Mouse (Mus musculus) brown adipose tissue, adult 24 weeks (tissue): Measurements from ENCODE around the gene Cit. TPM values are rescaled to one million over a fixed set of nuclear protein-coding genes. Genes with fewer than 3 reads are reported as not detected.
A peak's percentile ranks its signal among the peaks of the same experiment; 100 is the strongest.

ENCODE experiments used
- H3K27ac ChIP-seq: fragments of 200-500 bp; replicated peaks from 2 replicates; pipeline ENCODE4 v1.5.1; 2012; ENCODE audit warnings: low read depth, mild to moderate bottlenecking, low read length
- H3K4me1 ChIP-seq: fragments of 200-500 bp; 2 replicates; pipeline ENCODE4 v1.6.1; 2012; ENCODE audit warnings: low read length, mixed read lengths; ENCODE audit not compliant: control insufficient read depth, insufficient read depth, insufficient read length
- H3K4me3 ChIP-seq: fragments of 200-500 bp; 2 replicates; pipeline ENCODE4 v1.5.1; 2012; ENCODE audit warnings: low read depth, mild to moderate bottlenecking, low read length, moderate library complexity; ENCODE audit not compliant: insufficient read depth
- polyA plus RNA-seq: library from polyadenylated mRNA; stranded (reverse); fragments of >200 nt; gene quantifications from 2 replicates; pipeline ENCODE4 v1.2.4, GENCODE M21; 2012; ENCODE audit not compliant: missing spikeins, insufficient read depth, insufficient read length

Gene Cit
- polyA plus RNA-seq, 1 experiment, result 0.12 TPM

GRCm38 (mm10) chr5:115844368-115844765 is 711 bp upstream of the Cit start:
- Histone ChIP-seq H3K4me3 (peak overlapping the region; percentile 57), H3K4me1 (no peaks in the 10 kb centered on the region), H3K27ac (no peak overlapping the region)

- Histone ChIP-seq H3K27ac (no peak overlapping the region), H3K4me1 (no peaks in the 10 kb centered on the region), H3K4me3 (peak overlapping the region; percentile 57)
Measured at GRCm38 (mm10) chr5:115845635-115846174, 627 bp downstream of the Cit start.

DNA sequence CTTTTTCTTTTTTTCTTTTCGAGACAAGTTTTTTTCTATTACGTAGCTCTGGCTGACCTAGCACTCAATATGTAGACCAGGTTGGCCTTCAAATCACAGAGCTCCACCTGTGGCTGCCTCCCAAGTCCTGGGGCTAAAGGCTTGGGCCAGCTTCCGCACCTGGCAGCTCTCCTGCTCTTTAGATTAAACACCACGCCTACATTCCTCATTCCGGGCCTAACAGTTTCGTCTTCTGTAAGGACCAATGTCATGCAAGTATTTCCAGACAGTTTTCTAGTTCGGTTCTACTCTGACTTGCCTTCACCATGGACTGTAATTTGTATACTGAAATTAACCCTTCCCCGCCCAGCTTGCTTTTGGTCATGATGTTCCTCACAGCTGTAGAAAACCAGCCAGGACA is 2.1 kb downstream of the Cit start:
- Histone ChIP-seq H3K4me1 (no peaks in the 10 kb centered on the region), H3K27ac (no peak overlapping the region), H3K4me3 (no peak overlapping the region)

DNA sequence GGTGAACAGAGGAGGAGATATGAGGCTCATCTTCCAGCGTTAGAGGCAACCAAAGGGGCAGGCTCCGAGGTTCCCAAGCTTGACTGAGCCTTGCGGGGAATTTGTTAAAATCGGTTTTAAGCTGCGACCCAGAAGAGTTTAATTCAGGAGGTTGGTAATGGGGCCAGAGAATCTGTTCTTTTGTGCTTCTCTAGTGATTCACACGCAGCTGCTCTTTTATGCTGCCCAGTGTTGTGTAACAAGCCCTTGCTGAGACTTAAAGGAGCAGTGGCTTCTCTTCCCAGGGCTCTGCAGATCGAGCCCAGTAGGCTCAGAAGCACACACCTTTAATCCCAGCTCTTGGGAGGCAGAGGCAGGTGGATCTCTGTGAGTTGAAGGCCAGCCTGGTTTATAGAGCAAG is 3.4 kb downstream of the Cit start:
- Histone ChIP-seq H3K4me1 (no peaks in the 10 kb centered on the region), H3K4me3 (no peak overlapping the region), H3K27ac (no peak overlapping the region)

DNA sequence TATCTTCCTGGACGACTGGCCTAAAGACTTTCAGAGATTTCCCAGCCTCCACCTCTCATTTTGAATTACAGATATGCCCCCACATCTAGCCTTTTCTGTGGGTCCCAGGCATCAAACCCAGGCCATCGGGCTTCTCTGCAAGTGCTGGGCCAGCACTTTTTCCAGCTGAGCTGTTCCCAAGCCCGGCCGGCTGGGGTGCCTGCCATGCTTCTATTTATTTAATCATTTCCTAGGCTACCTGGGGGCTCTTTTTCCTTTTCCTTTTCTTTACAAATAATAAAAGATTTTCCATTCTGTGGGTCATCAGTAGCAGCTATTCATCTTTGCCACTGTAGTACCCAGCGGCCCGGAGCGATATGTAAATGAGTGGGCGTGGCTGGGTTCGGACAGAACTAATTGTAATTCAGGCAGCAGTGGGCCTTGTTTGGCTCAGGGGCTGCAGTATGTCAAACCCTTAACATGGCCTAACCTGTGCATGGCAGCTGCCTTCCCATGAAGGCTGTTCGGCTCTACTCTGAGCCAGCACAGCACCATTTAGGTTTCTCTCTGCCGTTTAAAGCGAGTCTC is 4.3 kb downstream of the Cit start:
- H3K4me3 ChIP-seq, result no peak overlapping the region
- no peaks in the 10 kb centered on the region for H3K4me1 ChIP-seq
- H3K27ac ChIP-seq, result no peak overlapping the region

DNA sequence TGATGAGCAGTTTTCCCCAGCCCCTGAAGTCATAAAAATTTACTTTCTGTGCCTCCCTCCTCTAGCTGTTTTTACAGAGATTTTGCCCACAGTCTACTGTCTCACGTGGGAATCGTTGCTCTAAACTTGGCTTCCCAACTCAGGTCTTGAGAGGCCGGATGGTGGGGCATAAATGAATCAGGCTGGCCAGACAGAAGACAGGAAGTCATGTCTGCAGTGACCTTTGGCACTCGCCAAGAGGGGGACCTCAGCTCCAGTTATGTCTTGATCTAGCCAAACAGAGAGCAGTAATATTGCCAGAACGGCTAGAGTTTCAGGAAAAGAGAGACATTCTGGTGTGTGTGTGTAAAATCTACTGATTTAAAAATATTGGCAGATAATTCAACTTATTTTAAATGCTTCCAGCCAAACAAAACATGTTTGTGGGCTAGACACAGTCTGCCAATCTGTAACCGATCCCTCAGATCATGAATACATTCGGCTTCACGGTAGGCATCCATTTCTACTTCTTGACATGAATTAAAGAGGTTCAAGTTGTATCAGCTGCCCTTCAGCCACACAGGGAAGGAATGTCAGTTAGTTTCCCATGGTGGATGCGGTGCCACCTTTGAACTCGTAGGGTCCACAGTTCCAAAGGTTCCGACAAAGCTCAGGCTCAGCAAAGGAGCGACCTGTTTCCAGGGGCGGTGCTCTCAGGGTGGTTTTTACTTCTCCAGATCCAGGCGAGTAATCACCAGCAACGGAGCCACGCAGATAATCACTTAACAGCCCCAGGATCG is 5.4 kb downstream of the Cit start:
- Histone ChIP-seq H3K4me1 (no peaks in the 10 kb centered on the region), H3K27ac (no peak overlapping the region), H3K4me3 (no peak overlapping the region)

DNA sequence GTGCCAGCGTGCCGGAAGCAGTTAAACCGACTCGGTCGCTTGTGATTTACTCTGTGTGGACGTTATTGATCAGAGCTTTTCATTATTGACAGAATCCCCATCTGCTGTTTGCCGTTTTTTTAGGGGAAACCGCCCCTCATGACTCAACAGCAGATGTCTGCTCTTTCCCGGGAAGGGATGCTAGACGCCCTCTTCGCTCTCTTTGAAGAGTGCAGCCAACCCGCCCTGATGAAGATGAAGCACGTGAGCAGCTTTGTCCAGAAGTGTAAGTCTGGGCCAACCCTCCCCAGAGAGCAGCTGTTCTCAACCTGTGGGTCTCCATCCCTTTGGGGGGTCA is 5.9 kb downstream of the Cit start:
- H3K27ac ChIP-seq, result no peak overlapping the region
- H3K4me3 ChIP-seq, result no peak overlapping the region
- no peaks in the 10 kb centered on the region for H3K4me1 ChIP-seq

GRCm38 (mm10) chr5:115852431-115852830 is 7.4 kb downstream of the Cit start:
- no peak overlapping the region for H3K27ac ChIP-seq
- no peak overlapping the region for H3K4me3 ChIP-seq
- H3K4me1 ChIP-seq, result no peaks in the 10 kb centered on the region

DNA sequence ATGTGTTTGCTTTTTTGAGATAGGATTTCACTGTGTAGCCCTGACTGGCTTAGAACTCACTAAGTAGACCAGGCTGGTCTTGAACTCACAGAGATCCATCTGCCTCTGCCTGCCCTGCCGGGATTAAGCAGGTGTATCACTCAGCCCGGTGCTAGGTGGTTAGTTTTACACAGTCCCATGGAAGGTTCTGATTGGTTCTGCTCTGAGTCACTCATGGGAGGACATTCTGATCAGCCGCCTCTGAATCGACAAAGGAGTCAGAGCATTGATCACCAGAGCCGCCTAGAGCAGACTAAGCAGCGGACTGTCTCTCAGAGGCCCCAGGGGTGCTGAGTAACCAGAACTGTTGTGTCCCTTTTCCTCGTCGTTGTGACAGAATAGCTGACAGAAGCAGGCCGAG is 8.6 kb downstream of the Cit start:
- Histone ChIP-seq H3K27ac (peak overlapping the region; percentile 67), H3K4me3 (no peak overlapping the region), H3K4me1 (no peaks in the 10 kb centered on the region)

- Histone ChIP-seq H3K4me1 (no peaks in the 10 kb centered on the region), H3K4me3 (peak overlapping the region; percentile 41), H3K27ac (peak overlapping the region; percentile 67)
Measured at GRCm38 (mm10) chr5:115854370-115854769, 9.3 kb downstream of the Cit start.

DNA sequence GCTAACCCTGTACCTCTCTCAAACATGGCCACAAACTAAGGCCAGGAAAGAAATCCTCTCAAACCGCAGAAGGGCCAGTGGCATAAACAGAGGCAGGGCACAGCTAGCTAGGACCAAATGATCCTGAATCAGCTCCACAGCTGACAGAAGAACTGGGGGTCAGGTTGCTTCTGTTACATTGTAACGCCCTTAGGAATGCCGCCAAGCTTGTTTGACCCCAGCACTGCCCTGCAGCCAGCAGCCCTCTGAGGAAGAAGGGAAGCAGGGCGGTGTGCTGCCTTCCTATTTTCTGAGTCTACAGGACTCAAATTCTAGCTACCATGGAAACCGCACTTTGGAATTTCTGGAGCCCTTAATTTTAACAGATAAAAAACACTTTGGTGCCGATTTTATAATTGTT is 13.6 kb downstream of the Cit start:
- Histone ChIP-seq H3K4me1 (no peaks in the 10 kb centered on the region), H3K4me3 (no peak overlapping the region), H3K27ac (no peak overlapping the region)

DNA sequence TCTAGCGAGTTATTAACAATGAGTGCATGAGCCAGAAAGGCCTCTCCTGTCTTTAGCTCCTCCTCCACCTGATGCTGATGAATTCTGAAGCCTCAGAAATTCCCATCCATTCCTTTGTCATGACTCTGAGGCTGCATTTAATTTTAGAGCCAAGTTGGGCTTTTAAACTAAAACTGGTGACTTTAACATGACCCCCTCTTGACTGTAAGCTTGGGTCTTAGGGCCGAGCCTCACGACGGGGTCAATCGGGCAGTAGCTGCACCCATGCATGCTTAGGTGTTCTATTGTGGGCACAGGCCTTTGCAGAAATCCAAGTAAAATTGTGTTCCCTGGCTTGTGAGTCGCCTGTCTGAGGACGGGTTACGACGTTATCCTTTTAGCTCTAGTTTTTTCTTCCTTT is 14.4 kb downstream of the Cit start:
- Histone ChIP-seq H3K27ac (no peak overlapping the region), H3K4me1 (no peaks in the 10 kb centered on the region), H3K4me3 (no peak overlapping the region)

- Histone ChIP-seq H3K4me1 (peaks cover 7% of the 10 kb centered on the region; the same call in 1 of the 2 replicates), H3K4me3 (no peak overlapping the region), H3K27ac (no peak overlapping the region)
Measured at GRCm38 (mm10) chr5:115861991-115862390, 16.9 kb downstream of the Cit start.

DNA sequence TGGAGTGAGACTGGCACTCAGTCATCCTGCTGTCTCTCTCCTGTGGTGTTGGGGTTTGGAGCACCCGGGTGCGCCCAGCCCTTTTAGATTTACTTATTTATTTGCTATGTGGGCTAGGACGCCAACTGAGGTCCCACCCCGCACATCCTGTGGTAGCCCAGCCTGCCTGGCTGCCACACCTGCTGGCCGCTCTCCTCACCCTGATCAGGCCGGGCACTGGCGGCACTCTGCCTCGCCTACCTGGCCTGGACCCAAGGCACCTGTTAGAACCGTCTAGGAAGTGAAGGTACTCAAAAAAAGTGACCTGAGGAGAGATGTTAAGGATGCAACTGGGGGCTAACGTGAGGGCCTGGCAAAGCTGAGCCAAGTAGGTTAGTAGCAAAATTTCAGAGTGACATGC is 17.4 kb downstream of the Cit start:
- Histone ChIP-seq H3K27ac (no peak overlapping the region), H3K4me3 (no peak overlapping the region), H3K4me1 (peaks cover 7% of the 10 kb centered on the region; the same call in 1 of the 2 replicates)

GRCm38 (mm10) chr5:115866296-115866695 is 21.2 kb downstream of the Cit start:
- H3K27ac ChIP-seq, result peak overlapping the region; percentile 86
- H3K4me1 ChIP-seq, result peaks cover 7% of the 10 kb centered on the region; the same call in 1 of the 2 replicates
- H3K4me3 ChIP-seq, result no peak overlapping the region

GRCm38 (mm10) chr5:115868540-115868939 is 23.5 kb downstream of the Cit start:
- H3K4me3 ChIP-seq, result no peak overlapping the region
- H3K27ac ChIP-seq, result no peak overlapping the region
- peaks cover 7% of the 10 kb centered on the region; the same call in 1 of the 2 replicates for H3K4me1 ChIP-seq
